Mouse (Mus musculus) intestine, embryonic 14.5 days (tissue): ENCODE measurements at regions not wholly inside any gene's neighbourhood (a gene's known extent, or its start where the extent isn't known, plus 50 kb on each side); places are given as distances from the start of the nearest gene placed in this dataset.

Source experiments
- ATAC-seq: fragments of 200-750 bp; cut with Nextera tagmentation; replicated peaks from 2 replicates; pipeline ENCODE4 v1.8.0; 2017; ENCODE audit warnings: low read depth, moderate number of reproducible peaks, moderate TSS enrichment, moderate library complexity; ENCODE audit not compliant: low FRiP score, low TSS enrichment
- DNase-seq: peaks from one replicate; pipeline ENCODE4 v3.0.0-alpha.2; 2018; ENCODE audit warnings: low spot score
- H3K27ac ChIP-seq: fragments of 300-500 bp; sonication (generic); 2 replicates; pipeline ENCODE4 v1.5.1; 2014; ENCODE audit warnings: low read depth, mild to moderate bottlenecking, control low read depth
- H3K27me3 ChIP-seq: fragments of 300-500 bp; sonication (generic); replicated peaks from 2 replicates; pipeline ENCODE4 v1.6.1; 2014; ENCODE audit warnings: low read length, control low read depth; ENCODE audit not compliant: control insufficient read depth, insufficient read depth
- H3K36me3 ChIP-seq: fragments of 300-500 bp; sonication (generic); 2 replicates; pipeline ENCODE4 v1.6.1; 2014; ENCODE audit warnings: low read length, control low read depth; ENCODE audit not compliant: control insufficient read depth, insufficient read depth
- H3K4me1 ChIP-seq: fragments of 300-500 bp; sonication (generic); replicated peaks from 2 replicates; pipeline ENCODE4 v1.6.1; 2014; ENCODE audit warnings: low read length, control low read depth, mixed read lengths; ENCODE audit not compliant: control insufficient read depth, insufficient read depth
- H3K4me2 ChIP-seq: fragments of 300-500 bp; sonication (generic); 2 replicates; pipeline ENCODE4 v1.6.1; 2014; ENCODE audit warnings: low read length
- H3K4me3 ChIP-seq: fragments of 300-500 bp; sonication (generic); 2 replicates; pipeline ENCODE4 v1.5.1; 2014; ENCODE audit warnings: low read depth, low read length, control low read depth, mixed read lengths
- H3K9ac ChIP-seq: fragments of 300-500 bp; sonication (generic); 2 replicates; pipeline ENCODE4 v1.6.1; 2014; ENCODE audit warnings: mild to moderate bottlenecking, low read length
- H3K9me3 ChIP-seq: fragments of 300-500 bp; sonication (generic); 2 replicates; pipeline ENCODE4 v1.6.1; 2016; ENCODE audit warnings: low read length, control low read depth; ENCODE audit not compliant: control insufficient read depth
- WGBS: fragments of 180-500 bp; shearing (Covaris S2); extraction: QIAGEN DNeasy Blood & Tissue Kit; methylation state at CpG from one replicate; pipeline ENCODE4 v1.1.7; 2014; 5-methylcytosine and 5-hydroxymethylcytosine counted together

GRCm38 (mm10) chr6:7306956-7307355 is 247.7 kb upstream of the Tac1 start:
- H3K9me3 ChIP-seq: no peaks in the 10 kb centered on the region
- no peak overlapping the region for H3K9ac ChIP-seq
- ATAC-seq (no peak), DNase-seq (no peak)
- WGBS: 82% methylated on average over 1 of the region's 1 CpGs
- H3K36me3 ChIP-seq: no peaks in the 10 kb centered on the region
- no peak overlapping the region for H3K4me2 ChIP-seq
- H3K4me3 ChIP-seq: no peak overlapping the region
- no peaks in the 10 kb centered on the region for H3K4me1 ChIP-seq
- no peaks in the 10 kb centered on the region for H3K27me3 ChIP-seq
- H3K27ac ChIP-seq: no peak overlapping the region

- H3K27ac ChIP-seq: no peak overlapping the region
- no peaks in the 10 kb centered on the region for H3K4me1 ChIP-seq
- H3K4me2 ChIP-seq: no peak overlapping the region
- H3K4me3 ChIP-seq: no peak overlapping the region
- H3K36me3 ChIP-seq: no peaks in the 10 kb centered on the region
- H3K27me3 ChIP-seq: no peaks in the 10 kb centered on the region
- no peaks in the 10 kb centered on the region for H3K9me3 ChIP-seq
- ATAC-seq: no peak
- DNase-seq: no peak
- no peak overlapping the region for H3K9ac ChIP-seq
- 74% methylated on average over 3 of the region's 3 CpGs for WGBS
Observed at GRCm38 (mm10) chr6:7313496-7313895, 241.2 kb upstream of the Tac1 start.

- Histone ChIP-seq H3K4me3 (no peak overlapping the region), H3K27ac (no peak overlapping the region), H3K9ac (no peak overlapping the region), H3K27me3 (no peaks in the 10 kb centered on the region), H3K4me2 (no peak overlapping the region), H3K4me1 (no peaks in the 10 kb centered on the region), H3K9me3 (no peaks in the 10 kb centered on the region), H3K36me3 (no peaks in the 10 kb centered on the region)
- WGBS: 59% methylated on average over 4 of the region's 4 CpGs
- DNase-seq: no peak
- no peak for ATAC-seq
Observed at GRCm38 (mm10) chr6:7326974-7327373, 227.7 kb upstream of the Tac1 start.

- no peaks in the 10 kb centered on the region for H3K9me3 ChIP-seq
- ATAC-seq (no peak), DNase-seq (no peak)
- no peaks in the 10 kb centered on the region for H3K36me3 ChIP-seq
- H3K9ac ChIP-seq: no peak overlapping the region
- no peak overlapping the region for H3K4me3 ChIP-seq
- H3K27ac ChIP-seq: no peak overlapping the region
- WGBS: 44% methylated on average over 2 of the region's 2 CpGs
- H3K27me3 ChIP-seq: no peaks in the 10 kb centered on the region
- H3K4me2 ChIP-seq: no peak overlapping the region
- H3K4me1 ChIP-seq: no peaks in the 10 kb centered on the region
Observed at GRCm38 (mm10) chr6:7356634-7357033, 198.0 kb upstream of the Tac1 start.

- Histone ChIP-seq H3K9me3 (no peaks in the 10 kb centered on the region), H3K27ac (no peak overlapping the region), H3K4me3 (no peak overlapping the region), H3K9ac (no peak overlapping the region), H3K36me3 (no peaks in the 10 kb centered on the region), H3K27me3 (no peaks in the 10 kb centered on the region), H3K4me2 (no peak overlapping the region), H3K4me1 (no peaks in the 10 kb centered on the region)
- DNase-seq (no peak), ATAC-seq (no peak)
- 76% methylated on average over 1 of the region's 1 CpGs for WGBS
Observed at GRCm38 (mm10) chr6:7367166-7367565, 187.5 kb upstream of the Tac1 start.

GRCm38 (mm10) chr6:7374629-7375028 is 180.1 kb upstream of the Tac1 start:
- no peak for ATAC-seq

GRCm38 (mm10) chr6:7375851-7376250 is 178.8 kb upstream of the Tac1 start:
- Histone ChIP-seq H3K4me3 (no peak overlapping the region), H3K27ac (no peak overlapping the region), H3K9ac (no peak overlapping the region), H3K4me1 (no peaks in the 10 kb centered on the region), H3K27me3 (no peaks in the 10 kb centered on the region), H3K4me2 (no peak overlapping the region), H3K9me3 (no peaks in the 10 kb centered on the region), H3K36me3 (no peaks in the 10 kb centered on the region)
- no peak for DNase-seq
- ATAC-seq: no peak
- 84% methylated on average over 2 of the region's 2 CpGs for WGBS

More at GRCm38 (mm10) chr6:7374629-7375028, 180.1 kb upstream of the Tac1 start:
- WGBS: 34% methylated on average over 4 of the region's 4 CpGs
- no peak overlapping the region for H3K4me3 ChIP-seq
- no peaks in the 10 kb centered on the region for H3K4me1 ChIP-seq
- H3K27me3 ChIP-seq: no peaks in the 10 kb centered on the region
- H3K9ac ChIP-seq: no peak overlapping the region
- no peak for DNase-seq
- no peaks in the 10 kb centered on the region for H3K36me3 ChIP-seq
- H3K4me2 ChIP-seq: no peak overlapping the region
- no peak overlapping the region for H3K27ac ChIP-seq
- H3K9me3 ChIP-seq: no peaks in the 10 kb centered on the region

GRCm38 (mm10) chr6:7378651-7379050 is 176.0 kb upstream of the Tac1 start:
- WGBS: 58% methylated on average over 5 of the region's 5 CpGs
- no peak for DNase-seq

GRCm38 (mm10) chr6:7424731-7425130 is 129.9 kb upstream of the Tac1 start:
- Histone ChIP-seq H3K36me3 (no peaks in the 10 kb centered on the region), H3K4me1 (no peaks in the 10 kb centered on the region), H3K4me3 (no peak overlapping the region), H3K27me3 (no peaks in the 10 kb centered on the region), H3K9me3 (no peaks in the 10 kb centered on the region), H3K27ac (no peak overlapping the region), H3K4me2 (no peak overlapping the region), H3K9ac (no peak overlapping the region)
- ATAC-seq (no peak), DNase-seq (no peak)
- 21% methylated on average over 2 of the region's 2 CpGs for WGBS

More at GRCm38 (mm10) chr6:7378651-7379050, 176.0 kb upstream of the Tac1 start:
- Histone ChIP-seq H3K9me3 (no peaks in the 10 kb centered on the region), H3K9ac (no peak overlapping the region), H3K4me1 (no peaks in the 10 kb centered on the region), H3K4me2 (no peak overlapping the region), H3K27me3 (no peaks in the 10 kb centered on the region), H3K27ac (no peak overlapping the region), H3K36me3 (no peaks in the 10 kb centered on the region), H3K4me3 (no peak overlapping the region)
- no peak for ATAC-seq
